Mouse (Mus musculus) heart, postnatal 25 days (tissue): Measurements from ENCODE around the gene Ehmt2. TPM values are rescaled to one million over a fixed set of nuclear protein-coding genes. Genes with fewer than 3 reads are reported as not detected.

ENCODE experiments used
- microRNA-seq: library from miRNA; unstranded; fragments of <30 nt; microRNA quantifications from one replicate; pipeline ENCODE4 v1.2.0, GENCODE M21; 2022
- total RNA-seq, 2 experiments: library from RNA; stranded (reverse); gene quantifications; 2 replicates each; pipeline ENCODE4 v1.2.3; 2021

Ehmt2 gene
- total RNA-seq, 2 experiments from 2014 or later, result 37.6 to 39.1 TPM

Small RNA genes within 50 kb of the gene (microRNA-seq; reads per million reads assigned to microRNA genes)
- gene Mir6972, result not detected

Other genes starting within 250 kb of the Ehmt2 start
- 10 to 100 TPM; 32.1 to 42.1 TPM for gene Tnxb, start 227.9 kb upstream of the Ehmt2 start, total RNA-seq
- gene C4b, start 154.6 kb upstream of the Ehmt2 start, total RNA-seq, result 10 to 100 TPM; 15.0 to 23.3 TPM
- not detected for gene Cyp21a1, start 93.9 kb upstream of the Ehmt2 start, total RNA-seq
- gene Stk19, start 61.5 kb upstream of the Ehmt2 start, total RNA-seq, result 10 to 100 TPM in 1 of 2 experiments, 1 to 10 TPM in 1; 9.4 to 12.7 TPM
- gene Dxo, start 61.5 kb upstream of the Ehmt2 start, total RNA-seq, result 10 to 100 TPM; 11.1 to 11.6 TPM
- 10 to 100 TPM; 18.4 to 22.6 TPM for gene Skiv2l, start 48.3 kb upstream of the Ehmt2 start, total RNA-seq
- 10 to 100 TPM; 15.5 to 16.7 TPM for gene Nelfe, start 48.1 kb upstream of the Ehmt2 start, total RNA-seq
- 1 to 10 TPM; 2.8 to 6.0 TPM for gene Cfb, start 36.0 kb upstream of the Ehmt2 start, total RNA-seq
- gene Zbtb12, start 19.0 kb upstream of the Ehmt2 start, total RNA-seq, result 1 to 10 TPM; 6.4 to 7.4 TPM
- gene Gm20547, start 16.4 kb upstream of the Ehmt2 start, total RNA-seq, result under 1 TPM in 1 of 2 experiments, not detected in 1; 0.08 TPM
- 1 to 10 TPM; 2.8 to 4.1 TPM for gene C2, start 204 bp upstream of the Ehmt2 start, total RNA-seq
- gene Slc44a4, start 16.0 kb downstream of the Ehmt2 start, total RNA-seq, result not detected
- 10 to 100 TPM; 12.7 to 14.1 TPM for gene Neu1, start 32.8 kb downstream of the Ehmt2 start, total RNA-seq
- gene Hspa1b, start 60.8 kb downstream of the Ehmt2 start, total RNA-seq, result 1 to 10 TPM; 1.9 to 6.9 TPM
- not detected for gene Gm20481, start 71.4 kb downstream of the Ehmt2 start, total RNA-seq
- gene Hspa1a, start 73.7 kb downstream of the Ehmt2 start, total RNA-seq, result 1 to 10 TPM; 2.9 to 7.7 TPM
- gene Hspa1l, start 74.2 kb downstream of the Ehmt2 start, total RNA-seq, result 1 to 10 TPM; 6.9 to 8.1 TPM
- gene Lsm2, start 83.4 kb downstream of the Ehmt2 start, total RNA-seq, result 10 to 100 TPM; 19.0 to 19.1 TPM
- 10 to 100 TPM; 25.7 to 26.9 TPM for gene Vars, start 102.5 kb downstream of the Ehmt2 start, total RNA-seq
- gene Vwa7, start 118.1 kb downstream of the Ehmt2 start, total RNA-seq, result 1 to 10 TPM; 7.3 to 7.7 TPM
- not detected for gene Sapcd1, start 129.5 kb downstream of the Ehmt2 start, total RNA-seq
- 1 to 10 TPM in 1 of 2 experiments, under 1 TPM in 1; 0.57 to 1.3 TPM for gene Msh5, start 148.3 kb downstream of the Ehmt2 start, total RNA-seq
- gene Clic1, start 151.5 kb downstream of the Ehmt2 start, total RNA-seq, result 10 to 100 TPM; 40.0 to 46.1 TPM
- gene Ddah2, start 160.6 kb downstream of the Ehmt2 start, total RNA-seq, result 10 to 100 TPM; 27.7 to 31.3 TPM
- not detected for gene Ly6g6c, start 166.9 kb downstream of the Ehmt2 start, total RNA-seq
- gene Mpig6b, start 167.7 kb downstream of the Ehmt2 start, total RNA-seq, result under 1 TPM; 0.18 to 0.87 TPM
- gene Ly6g6e, start 178.4 kb downstream of the Ehmt2 start, total RNA-seq, result not detected
- under 1 TPM; 0.53 to 0.78 TPM for gene Ly6g6d, start 179.6 kb downstream of the Ehmt2 start, total RNA-seq
- gene Ly6g6f, start 187.1 kb downstream of the Ehmt2 start, total RNA-seq, result not detected
- 10 to 100 TPM; 47.9 to 57.5 TPM for gene Abhd16a, start 190.8 kb downstream of the Ehmt2 start, total RNA-seq
- gene Ly6g5c, start 209.8 kb downstream of the Ehmt2 start, total RNA-seq, result not detected
- under 1 TPM in 1 of 2 experiments, not detected in 1; 0.36 TPM for gene Ly6g5b, start 217.0 kb downstream of the Ehmt2 start, total RNA-seq
- gene Gpank1, start 223.0 kb downstream of the Ehmt2 start, total RNA-seq, result 1 to 10 TPM; 6.3 to 9.5 TPM
- gene Csnk2b, start 223.6 kb downstream of the Ehmt2 start, total RNA-seq, result 100 to 1,000 TPM; 155 to 167 TPM
- 10 to 100 TPM; 27.0 to 27.1 TPM for gene D17H6S53E, start 227.9 kb downstream of the Ehmt2 start, total RNA-seq
- not detected for gene Apom, start 233.6 kb downstream of the Ehmt2 start, total RNA-seq
- 100 to 1,000 TPM; 222 to 232 TPM for gene Bag6, start 236.7 kb downstream of the Ehmt2 start, total RNA-seq